Mouse (Mus musculus): ENCODE results near the gene Tmem191c.

Gene Tmem191c

DNA sequence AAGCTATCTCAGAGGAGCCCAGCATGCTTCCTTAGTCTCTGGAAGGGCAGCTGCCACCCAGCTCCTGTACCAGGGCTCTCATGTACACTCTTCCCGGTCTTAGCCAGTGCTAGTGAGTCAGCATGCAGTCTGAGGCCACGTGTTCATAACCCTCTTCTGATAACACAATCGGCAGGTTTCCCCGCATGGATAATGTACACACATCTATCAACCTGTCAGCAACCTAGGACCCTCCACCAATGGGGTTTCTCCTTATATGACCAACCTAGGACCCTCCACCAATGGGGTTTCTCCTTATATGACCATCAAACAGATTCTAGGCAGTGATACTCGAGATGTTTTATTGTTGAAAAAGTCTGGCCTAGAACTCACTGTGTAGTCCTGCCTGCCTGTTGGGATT is 7.9 kb upstream of the Tmem191c start:
- DNase-seq, result no peak

DNA sequence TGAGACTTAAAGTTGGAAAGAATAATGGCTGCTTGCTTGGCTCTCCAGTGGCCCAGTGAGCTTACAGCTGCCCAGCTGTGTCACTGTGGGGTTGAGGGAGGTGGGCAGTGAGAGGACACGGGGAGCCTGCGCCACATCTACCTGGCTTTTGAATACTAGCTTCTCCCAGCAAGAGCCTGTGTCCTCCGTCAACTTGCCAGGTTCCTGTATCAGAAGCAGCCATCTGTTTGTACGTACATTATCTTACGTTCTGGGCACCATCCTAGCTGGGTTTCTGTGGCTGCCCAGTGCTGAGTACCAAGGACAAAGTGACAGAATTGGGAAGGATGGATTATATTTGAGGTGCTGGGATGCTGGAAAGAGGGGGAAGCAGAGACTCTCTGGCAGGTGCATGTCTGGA is 6.0 kb upstream of the Tmem191c start:
- DNase-seq, result no peak

DNA sequence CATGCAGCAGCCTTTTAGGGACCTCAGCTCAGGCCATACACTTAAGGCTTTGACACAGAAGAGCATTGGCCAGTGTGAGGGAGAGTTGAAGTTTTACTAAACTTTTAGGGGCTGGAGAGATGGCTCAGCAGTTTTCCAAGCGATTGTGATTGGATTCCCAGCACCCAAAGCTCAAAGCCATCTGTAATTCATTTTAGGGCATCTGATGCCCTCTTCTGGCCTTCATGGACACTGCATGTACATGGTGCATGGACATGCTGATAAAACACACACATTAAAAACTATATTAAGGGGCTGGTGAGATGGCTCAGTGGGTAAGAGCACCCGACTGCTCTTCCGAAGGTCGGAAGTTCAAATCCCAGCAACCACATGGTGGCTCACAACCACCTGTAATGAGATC is 4.8 kb upstream of the Tmem191c start:
- DNase-seq, result peak; percentile 37

DNA sequence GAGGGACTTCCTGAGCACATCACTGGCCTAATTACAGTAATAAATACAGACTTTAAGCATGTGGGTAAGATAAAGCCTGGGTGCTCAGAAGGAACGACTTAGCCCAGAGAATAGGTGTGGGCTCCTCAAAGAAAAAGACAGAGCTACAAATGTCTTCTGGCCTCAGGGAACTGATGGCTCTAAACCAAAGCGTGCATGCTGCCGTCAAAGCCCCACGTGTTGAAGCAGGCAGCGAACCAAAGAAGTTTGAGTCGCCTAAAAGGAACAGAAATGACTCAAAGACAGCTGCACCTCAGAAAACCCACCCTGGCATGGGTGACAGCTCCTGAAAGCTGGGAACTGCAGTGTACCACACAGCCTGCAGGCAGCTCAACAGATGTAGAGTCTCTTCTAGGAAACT is 4.0 kb upstream of the Tmem191c start:
- no peak for DNase-seq

DNA sequence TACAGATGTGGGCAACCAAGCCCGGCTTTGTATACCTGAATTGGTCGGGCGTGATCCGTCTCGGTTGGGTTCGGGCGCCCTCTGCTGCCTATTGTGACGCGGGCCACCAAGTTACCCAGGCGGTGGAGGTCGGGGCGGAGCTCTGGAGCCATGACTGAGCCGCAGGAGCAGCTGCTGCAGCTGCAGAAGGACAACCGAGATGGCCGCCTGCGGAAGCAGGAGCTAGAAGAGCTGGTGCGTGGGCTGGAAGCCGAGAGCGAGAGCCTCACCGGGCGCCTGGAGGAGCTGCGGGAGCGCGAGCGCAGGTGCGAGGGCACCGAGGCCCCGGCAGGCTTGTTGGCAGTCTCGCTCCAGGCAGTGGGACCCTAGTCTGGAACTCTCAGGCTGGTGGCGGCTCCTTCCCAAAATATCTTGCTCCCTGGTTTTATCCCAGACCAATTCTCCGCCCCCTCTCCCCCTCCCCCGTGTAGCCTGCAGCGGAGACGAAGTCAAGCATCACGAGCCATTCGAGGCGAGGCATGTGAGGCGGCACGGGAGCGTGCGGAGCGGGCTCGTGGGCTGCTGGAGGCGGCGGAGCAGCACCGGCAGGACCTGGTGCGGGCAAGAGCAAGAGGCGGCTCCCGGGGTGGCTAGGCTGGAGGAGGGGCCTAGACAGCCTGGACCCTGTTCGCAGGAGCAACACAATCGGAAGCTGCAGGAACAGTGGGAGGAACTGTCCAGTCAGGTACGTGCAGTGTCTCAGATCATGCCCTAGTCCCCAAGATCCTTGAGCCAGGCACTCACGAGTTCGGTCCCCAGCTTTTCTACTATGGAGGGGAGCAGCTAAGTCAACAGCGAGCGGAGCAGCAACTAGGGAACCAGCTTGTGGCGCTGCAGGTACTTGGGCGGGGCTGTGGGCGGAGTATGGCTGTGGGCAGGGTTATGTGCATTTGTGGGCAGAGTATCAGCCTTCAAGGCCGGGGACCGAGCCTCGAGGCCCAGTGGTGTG is 581 bp downstream of the Tmem191c start:
- peak; percentile 92 for DNase-seq

DNA sequence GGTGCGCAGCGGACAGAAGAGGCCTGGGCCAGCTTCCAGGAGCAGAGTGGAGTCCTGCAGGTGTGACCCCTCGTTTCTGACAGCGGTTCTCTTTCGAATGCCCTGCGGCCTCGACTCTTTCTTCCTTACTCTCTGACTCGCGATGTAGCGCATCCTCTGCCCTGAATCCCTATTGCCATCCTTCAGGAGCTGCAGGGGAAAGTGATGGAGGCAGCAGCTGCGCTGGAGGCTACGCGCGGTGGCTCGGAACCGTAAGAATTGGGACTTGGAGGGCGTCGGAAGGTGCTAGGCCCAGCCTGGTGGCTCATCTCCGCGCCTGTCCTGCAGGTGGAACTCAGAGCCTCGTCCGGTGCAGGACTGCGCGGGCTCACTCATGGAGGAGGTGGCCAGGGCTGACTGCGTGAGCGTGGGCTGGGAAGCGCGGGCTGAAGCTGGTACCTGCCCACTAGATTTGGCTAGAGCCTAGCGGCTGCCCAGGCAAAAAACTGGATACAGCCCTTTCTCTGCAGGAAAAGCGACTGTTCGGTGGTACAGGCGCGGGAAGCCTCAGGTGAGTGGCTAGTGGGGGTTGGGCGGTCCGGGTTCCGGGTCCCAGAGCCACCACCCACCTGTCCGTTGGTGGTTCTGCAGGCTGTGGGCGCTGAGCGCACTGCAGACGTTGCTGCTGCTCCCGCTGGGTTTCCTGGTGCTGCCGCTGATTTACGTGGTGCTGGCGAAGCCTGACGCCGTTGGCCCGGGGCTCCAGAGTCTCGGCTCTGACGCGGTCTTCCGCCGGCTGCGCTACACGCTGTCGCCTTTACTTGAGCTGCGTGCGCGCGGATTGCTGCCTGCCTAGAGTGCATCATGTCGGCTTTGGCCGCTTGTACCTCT is 1.7 kb downstream of the Tmem191c start:
- peak; percentile 11 for DNase-seq

DNA sequence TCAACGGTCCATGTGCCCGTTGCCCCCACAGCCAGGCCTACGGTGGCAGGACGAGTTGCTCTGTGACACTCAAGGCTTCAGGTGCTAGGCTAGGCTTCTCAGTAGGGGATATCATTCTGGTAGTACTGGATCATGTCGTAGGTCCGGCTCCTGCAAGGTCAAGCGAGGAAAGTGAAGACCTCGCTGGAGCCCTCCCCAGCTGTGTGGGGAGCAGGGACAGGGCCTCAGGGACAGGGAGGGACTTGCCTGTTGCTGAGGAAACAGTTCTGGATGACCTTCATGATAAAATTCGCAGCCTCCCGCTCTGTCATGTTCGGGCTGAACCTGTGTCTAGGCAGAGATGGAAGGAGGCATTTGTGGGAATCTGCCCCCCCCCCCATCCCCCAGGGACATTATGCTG is 4.6 kb downstream of the Tmem191c start:
- no peak for DNase-seq

DNA sequence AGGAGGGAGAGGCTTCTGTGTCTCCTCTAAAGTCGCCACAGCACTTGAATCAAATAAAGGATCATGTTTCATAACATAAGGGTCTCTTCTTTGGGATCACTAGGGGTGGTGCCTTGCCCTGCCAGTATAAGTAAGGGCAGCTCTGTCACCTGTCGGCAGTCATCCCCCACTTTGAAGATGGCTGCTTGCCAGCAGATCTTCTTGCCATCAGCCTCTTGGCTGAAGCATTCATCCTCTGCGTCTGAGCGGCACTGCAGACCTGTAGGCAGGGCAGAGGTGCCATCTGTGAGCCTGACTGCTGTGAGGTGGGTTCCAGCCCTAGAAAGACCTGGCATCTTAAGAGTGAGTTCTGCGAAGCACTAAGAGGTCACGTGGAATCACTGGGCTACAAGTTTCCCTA is 7.3 kb downstream of the Tmem191c start:
- no peak for DNase-seq

DNA sequence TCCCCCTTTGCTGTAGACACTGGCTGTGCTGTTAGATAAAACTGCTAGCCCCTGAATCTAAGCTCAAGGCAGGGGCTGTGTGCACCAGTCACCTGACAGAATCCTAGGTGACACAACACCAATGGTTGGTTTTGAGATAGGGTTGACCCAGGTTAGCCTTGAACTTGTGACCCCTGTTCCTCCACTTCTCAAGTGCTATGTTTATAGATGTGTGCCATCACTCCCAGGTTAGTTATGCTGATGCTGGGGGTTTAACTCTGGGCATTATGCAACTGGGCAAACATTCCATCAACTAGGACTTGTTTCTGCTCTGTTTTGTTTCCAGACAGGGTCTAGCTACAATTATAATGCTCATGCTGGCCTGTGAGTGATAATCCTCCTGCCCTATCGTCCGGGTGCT is 11.2 kb downstream of the Tmem191c start:
- no peak for DNase-seq

DNA sequence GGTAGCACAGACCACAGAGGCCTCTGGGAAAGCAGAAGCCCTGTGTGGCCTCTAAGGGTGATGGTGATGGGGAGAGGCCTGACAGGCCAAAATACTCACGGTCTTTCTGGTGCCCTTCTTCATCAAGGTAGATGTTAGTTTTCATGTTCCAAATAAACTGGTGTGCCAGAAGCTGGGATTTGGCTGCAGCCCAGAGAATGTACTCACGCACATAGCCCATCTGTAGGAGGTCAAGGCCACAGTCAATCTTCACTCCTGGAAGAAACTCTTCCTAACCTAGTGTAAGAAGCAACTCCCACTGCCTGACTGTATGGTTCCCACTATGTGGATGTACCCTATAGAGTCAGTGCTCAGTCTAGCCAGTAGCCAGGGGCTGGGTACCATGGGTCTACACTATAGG is 15.1 kb downstream of the Tmem191c start:
- no peak for DNase-seq

DNA sequence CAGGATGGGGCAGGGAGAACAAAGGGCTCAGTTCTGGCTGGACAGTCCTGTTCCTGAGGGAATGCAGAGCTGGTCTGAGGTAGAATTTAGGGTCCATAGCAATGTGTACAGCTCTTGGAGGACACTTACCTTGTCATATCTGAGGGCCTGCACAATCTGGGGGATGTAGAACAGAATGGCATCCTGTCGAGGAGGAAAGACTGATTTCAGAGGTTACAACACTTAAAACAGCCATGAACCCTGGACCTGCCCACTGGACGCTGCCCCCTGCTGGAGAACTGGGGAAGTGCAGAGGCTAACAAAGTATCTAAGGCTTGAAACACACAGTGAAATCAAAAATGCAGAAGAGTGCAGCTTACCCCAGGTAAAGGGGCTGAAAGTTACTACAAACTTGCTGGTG is 16.9 kb downstream of the Tmem191c start:
- peak; percentile 23 for DNase-seq

DNA sequence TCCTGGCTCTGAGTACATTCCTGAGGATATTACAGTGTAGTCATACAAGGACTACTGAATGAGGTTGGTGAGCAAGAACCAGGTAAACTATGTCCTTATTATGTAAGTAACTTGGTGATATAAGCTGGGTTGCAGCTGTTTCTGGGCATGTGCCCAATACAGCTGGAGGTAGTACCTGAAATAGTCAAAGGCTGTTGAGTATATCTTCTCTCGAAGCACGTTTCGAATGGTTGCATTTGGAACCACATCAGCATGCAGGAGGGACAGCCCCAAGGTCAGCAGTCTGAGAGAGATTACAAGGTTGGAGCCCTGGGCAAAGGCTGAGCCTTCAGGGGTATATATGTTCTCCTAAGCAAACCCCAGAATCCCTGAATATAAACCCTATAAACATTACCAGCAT is 24.9 kb downstream of the Tmem191c start:
- DNase-seq, result no peak

DNA sequence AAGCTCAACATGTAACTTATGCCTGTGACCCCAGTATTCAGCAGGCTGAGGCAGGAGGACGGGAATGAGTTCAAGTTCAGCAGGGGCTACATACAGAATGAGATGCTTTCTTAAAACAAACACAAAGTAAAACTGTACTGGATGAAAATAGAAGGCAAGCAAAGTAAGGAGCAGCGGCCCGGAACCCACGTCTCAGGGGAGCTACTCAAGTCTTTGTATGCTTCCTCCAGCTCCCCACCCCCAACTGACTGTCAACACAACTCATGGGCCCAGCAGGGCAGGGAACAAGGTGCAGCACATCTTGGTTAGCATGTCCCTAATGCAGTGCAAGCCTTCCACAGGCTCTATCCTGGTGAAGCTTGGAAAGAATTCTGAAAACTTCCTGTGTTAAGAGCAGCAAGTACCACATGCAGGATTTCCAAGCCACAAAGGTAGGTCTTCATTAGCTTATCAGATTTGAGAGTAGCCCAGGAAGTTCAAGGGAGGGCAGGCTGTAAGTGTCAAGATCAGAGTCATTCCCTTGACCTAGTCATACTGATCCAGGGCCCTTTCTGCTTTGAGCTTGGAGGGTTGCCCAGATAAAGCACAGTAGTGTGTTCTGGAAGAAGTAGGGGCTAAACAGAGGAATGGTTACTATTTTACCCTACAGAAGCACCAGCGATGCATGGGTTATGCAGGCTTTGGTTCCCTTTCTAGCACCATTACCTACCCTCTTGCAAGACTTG is 27.8 kb downstream of the Tmem191c start:
- DNase-seq, result no peak

DNA sequence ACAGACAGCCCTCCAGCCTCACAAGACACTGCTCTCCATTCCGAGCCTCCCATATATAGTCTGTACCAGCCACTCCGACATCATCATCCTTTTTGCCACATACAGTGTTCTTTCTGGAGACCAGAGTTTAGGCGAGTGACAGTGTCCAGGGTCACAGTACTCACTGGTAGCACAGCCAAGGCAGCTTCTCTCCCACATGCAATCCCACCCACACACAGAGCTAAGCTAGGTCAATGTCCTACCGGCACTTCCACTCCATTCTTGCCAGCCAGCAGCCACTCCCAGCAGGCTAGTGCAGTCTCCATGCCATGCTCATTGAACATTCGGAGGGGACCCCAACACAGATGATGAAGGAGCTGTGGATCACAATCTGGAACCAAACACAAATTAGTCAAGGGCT is 31.6 kb downstream of the Tmem191c start:
- no peak for DNase-seq

DNA sequence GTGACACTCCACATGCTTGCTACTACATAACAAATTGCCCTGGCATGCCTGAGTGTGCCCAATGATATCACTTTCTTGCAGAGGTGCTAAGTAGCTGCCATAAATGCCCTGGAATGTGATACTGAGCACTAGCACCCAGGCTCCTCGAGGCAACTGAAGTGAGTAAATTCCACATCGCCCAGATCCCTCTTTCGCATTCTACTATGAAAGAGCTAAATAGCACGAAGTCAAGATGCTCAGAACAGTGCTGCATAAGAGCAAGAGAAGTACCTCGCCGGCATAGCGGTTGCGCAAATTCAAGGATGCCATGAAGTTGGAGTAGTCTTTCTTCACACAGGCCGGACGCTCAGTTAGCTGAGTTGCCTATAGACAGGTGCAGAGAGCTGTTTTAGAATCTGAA is 33.2 kb downstream of the Tmem191c start:
- DNase-seq, result no peak

DNA sequence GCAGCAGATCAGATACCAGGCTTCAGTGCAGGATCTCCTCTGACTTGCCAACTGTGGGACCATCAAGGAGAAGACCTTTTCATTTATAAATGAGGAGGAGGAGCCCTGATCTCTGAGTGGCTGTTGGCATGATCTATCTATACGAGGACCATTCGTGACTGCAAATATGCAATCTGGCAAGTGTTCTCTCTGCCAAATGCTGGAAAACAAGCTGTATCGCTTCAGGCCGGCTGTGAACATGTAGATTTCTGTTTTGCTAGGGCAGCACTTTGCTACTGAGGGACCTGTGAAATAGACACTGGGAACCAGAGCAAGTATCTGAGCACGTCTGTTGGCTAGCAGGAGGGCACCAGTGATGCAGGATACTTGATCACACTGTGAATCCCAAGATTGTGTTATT is 36.7 kb downstream of the Tmem191c start:
- no peak for DNase-seq

DNA sequence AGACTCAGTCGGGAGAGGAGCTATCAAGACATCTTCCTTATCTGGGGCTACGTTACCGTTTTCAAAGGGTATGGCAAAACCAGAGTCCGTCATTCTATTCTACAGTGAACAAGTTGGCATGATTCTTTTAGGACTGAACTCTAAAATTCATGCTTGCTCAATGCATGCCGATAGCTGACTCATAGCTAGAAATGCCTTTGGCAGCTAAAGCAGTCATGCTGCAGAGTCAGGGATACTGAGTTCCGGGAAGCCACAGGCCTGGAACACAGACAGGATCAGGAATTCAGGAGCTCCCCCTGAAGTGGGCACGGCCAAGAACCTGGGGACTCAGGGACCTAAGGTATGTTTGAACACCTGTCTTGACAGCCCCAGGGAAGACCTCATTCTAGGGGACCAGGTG is 40.7 kb downstream of the Tmem191c start:
- no peak for DNase-seq

DNA sequence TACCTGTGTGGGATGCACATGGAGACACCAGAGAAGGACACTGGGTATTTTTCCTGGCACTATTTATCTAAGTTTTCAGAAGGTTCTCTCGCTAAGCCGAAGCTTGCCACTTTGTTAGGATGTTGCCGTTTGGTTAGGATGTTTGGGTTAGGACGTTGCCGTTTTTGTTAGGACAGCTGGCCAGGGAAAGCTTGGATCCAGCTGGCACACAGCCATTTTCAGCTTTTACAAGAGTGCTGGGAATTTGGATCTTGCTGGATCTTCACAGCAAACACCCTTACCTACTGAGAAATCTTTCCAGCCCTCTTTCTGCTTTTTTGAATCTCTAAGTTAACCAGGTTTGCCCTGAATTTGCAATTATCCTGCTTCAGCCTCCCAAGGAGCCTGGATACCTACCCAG is 45.6 kb downstream of the Tmem191c start:
- DNase-seq, result no peak

DNA sequence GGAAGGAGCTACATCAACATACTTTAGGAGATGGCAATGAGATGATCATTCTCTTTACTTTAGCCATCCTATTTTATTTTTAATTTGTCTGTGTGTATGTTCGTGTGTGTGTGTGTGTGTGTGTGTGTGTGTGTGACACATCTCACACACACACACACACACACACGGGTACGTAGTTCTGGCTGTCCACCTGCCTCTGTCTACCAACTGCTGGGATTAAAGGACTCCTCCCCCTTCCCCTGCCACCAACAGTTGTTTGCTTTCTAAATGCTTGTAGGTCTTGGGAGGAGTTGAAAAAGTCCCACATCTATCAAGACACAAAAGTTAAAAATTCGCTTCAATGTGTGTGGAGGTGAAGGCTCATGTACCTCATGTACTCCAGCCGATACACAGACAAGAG is 48.9 kb downstream of the Tmem191c start:
- no peak for DNase-seq

DNA sequence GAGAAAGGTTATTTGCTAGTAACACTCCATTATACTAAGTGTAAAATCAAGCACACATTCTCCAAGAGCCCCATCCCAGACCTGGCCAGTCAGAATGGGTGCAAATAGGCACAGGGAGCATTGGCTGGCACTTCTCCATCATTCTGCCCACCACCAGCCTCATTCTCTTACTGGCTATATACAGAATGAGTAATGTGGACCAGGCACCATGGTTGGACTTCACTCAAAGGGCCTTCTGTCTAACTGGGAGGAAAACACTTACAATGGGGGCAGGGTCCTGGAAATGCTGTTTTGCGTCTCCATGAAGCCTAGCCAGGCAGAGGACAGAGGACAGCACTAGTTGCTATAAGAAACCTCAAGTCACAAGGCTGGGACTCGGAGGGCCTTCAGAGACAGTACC is 50.2 kb downstream of the Tmem191c start:
- no peak for DNase-seq

DNA sequence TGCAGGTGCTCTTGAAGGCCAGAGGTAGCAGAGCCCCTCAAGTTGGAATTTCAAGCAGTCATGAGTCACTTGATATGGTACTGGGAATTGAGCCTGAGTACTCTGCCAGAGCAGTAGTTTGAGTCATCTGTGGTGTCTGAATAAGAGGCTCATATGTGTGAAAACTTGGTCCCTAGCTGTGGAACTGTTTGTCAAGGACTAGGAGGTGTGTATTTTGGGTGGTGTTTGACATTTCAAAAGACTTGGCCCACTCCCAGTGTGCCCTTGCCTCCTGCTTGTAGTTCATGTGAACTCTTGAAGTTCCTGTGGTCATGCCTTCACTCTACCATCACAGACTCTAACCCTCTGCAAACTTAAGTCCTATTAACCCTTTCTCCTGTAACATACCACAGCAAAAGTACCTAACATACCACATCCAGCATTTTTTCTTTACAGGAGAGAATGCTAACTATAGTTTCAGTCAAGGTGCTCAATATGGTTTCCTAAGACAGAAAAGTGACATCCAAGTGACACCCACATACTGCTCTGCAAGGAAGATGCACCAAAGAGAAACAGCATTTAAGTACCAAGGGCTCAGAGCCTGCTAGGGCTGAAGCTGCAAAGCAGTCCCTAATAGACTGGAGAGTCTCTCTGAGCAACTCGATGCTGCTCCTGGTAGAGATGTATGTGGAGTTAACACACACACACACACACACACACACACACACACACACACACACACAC is 54.1 kb downstream of the Tmem191c start:
- DNase-seq, result no peak

DNA sequence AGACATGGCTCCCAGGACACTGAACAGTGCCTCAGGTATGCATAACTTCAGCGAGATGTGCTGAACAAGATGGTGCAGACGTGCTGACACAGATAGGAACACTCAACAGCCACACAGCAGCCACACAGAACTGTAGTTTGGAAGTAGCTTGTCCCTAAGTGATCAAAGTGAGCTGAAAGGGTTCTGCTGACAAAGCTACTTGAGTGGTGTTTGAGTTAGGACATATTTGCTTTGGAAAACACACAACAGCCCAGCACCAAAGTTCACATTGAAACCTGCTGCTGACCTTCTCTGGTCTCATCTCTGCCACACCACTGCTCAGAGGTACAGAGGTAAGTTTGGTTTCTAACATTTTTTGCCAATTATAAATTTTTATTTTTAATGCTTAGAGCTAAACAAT is 55.2 kb downstream of the Tmem191c start, which contains the start of gene Serpind1:
TSS of gene Serpind1 (plus strand) at position 256 of the 400 bp plus-strand sequence.
- DNase-seq, result no peak

Measured in kidney, adult 11 months (tissue).